Mouse (Mus musculus): ENCODE measurements around the gene Il1r1. TPM values are rescaled to one million over a fixed set of nuclear protein-coding genes. Genes with fewer than 3 reads are reported as not detected.

Il1r1 gene
- polyA plus RNA-seq, 1 experiment from 2014 or later, result 0.56 TPM

DNA sequence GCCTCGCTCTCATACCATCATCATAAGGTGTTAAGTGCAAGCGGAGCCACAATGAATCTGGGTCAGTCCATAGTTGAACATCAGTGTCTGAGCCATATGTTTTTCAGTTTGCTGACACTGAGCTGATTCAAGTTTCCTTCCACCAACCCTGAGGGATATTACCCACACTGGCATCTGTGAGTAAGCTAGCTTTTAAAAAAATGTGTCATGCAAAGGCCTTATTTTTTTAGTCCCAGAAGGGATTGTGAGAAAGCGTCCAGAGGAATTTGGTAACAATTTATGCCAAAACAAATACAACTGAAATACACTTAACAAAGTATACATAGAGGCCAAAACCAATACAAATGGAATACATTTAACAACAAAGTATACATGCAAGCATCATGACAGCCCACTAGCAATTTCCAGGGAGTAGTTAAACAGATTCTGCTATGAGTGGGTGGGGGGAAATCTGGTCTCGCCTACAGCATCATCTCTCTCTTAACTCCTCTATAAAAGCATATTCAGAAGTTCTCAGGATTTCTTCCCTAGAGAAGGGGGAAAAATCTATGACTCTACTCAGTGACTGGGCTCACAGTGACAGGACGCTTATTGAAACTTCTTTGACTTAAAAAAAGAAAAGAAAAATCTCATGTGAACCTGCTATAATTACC, 10.8 kb downstream of the Il1r1 start:
- no peak for DNase-seq (ENCODE audit: extremely low spot score, low spot score)
- Histone ChIP-seq H3K36me3 (replicated peaks) (no peaks in the 10 kb centered on the region), H3K27me3 (ENCODE audit: poor library complexity, severe bottlenecking) (no peaks in the 10 kb centered on the region), H3K4me1 (peaks cover 19% of the 10 kb centered on the region; the same call in 1 of the 2 replicates), H3K9me3 (no peaks in the 10 kb centered on the region), H3K4me3 (no peak overlapping the region), H3K27ac (no peak overlapping the region)
- 88% methylated on average over 5 of the region's 5 CpGs for WGBS

DNA sequence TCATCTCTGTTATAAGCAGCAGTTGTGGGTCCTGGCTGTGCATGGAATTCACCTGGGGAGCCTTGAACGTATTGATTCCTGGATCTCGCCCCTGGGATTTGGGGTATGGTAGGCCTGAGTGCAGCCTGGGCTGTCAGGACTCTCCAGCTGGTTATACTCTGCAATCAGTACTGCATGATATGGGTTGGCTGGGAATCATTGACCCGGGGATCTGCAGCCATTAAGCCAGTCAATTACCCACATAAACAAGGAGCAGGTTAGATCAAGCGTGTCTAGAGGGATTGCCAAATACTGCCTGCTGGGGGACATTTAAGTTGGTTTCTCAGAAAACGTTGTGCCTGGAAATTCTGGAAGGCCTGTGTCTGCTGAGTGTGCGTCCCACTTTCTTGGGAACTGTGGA, 11.8 kb downstream of the Il1r1 start:
- 64% methylated on average over 6 of the region's 6 CpGs for WGBS
- Histone ChIP-seq H3K36me3 (replicated peaks) (no peaks in the 10 kb centered on the region), H3K4me1 (peaks cover 19% of the 10 kb centered on the region; the same call in 1 of the 2 replicates), H3K27ac (no peak overlapping the region), H3K9me3 (no peaks in the 10 kb centered on the region), H3K4me3 (no peak overlapping the region), H3K27me3 (ENCODE audit: poor library complexity, severe bottlenecking) (no peaks in the 10 kb centered on the region)
- no peak for DNase-seq (ENCODE audit: extremely low spot score, low spot score)

DNA sequence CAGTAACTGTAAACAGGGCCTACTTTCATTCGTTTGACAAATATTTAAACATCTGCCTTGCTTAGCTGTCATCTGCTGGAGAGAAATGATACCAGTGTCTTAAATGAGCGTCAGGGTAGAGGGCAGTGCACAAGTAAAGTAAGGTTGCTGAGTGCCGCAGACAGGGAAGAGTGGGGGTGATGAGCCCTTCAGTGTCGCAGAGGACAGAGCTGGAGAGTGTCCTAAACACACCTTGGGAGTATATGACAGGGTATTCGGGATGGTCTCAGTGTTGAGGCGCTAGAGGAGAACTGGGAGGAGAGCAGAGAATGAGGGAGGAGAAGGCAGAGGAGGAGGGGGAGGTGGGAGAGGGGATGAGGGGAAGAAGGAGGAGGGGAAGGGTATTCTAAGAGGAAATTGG, 12.2 kb downstream of the Il1r1 start:
- no peak overlapping the region for H3K4me3 ChIP-seq
- WGBS, result 69% methylated on average over 6 of the region's 6 CpGs
- no peaks in the 10 kb centered on the region for H3K36me3 ChIP-seq (replicated peaks)
- H3K4me1 ChIP-seq, result peaks cover 19% of the 10 kb centered on the region; the same call in 1 of the 2 replicates
- H3K9me3 ChIP-seq, result no peaks in the 10 kb centered on the region
- H3K27me3 ChIP-seq (ENCODE audit: poor library complexity, severe bottlenecking), result no peaks in the 10 kb centered on the region
- DNase-seq (ENCODE audit: extremely low spot score, low spot score), result no peak
- no peak overlapping the region for H3K27ac ChIP-seq

DNA sequence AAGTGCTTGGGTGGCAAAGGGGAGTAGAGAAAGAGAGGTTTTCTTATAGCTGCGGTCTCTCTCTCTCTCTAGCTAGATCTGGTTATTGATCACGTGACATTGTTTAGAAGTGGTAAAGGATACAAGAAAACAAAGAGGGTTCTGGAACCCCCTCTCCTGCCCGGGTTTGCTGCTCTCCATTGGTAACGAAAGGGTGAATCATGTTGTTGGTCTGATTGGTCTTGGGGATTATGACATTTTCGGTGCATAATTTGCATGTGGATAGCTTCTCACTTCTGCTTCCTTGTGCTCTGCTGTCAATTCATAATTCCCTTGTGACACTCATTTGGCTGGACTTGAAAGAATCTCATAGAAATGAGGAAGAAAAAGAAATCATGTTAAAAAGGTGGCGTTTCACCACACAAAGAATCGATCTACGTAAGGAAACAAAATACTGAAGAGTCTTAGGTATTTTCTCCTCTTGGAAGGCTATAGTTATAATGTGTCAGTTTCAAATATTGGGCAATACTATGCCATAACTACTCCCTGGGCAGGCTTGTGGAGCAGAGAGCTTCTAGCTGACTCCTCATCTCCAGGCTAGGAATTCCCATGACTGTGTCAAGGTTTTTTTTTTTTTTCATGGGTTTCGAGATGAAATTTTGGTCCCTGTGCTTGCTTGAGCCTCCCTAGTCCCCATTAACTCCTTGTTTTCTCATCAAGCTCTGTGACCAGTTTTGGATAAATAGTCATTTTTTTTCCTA, 15.6 kb downstream of the Il1r1 start:
- peaks cover 14% of the 10 kb centered on the region; the same call in 1 of the 2 replicates for H3K4me1 ChIP-seq
- H3K36me3 ChIP-seq (replicated peaks), result no peaks in the 10 kb centered on the region
- no peak overlapping the region for H3K27ac ChIP-seq
- WGBS, result 90% methylated on average over 9 of the region's 9 CpGs
- DNase-seq (ENCODE audit: extremely low spot score, low spot score), result no peak
- H3K27me3 ChIP-seq (ENCODE audit: poor library complexity, severe bottlenecking), result no peaks in the 10 kb centered on the region
- no peaks in the 10 kb centered on the region for H3K9me3 ChIP-seq
- no peak overlapping the region for H3K4me3 ChIP-seq

DNA sequence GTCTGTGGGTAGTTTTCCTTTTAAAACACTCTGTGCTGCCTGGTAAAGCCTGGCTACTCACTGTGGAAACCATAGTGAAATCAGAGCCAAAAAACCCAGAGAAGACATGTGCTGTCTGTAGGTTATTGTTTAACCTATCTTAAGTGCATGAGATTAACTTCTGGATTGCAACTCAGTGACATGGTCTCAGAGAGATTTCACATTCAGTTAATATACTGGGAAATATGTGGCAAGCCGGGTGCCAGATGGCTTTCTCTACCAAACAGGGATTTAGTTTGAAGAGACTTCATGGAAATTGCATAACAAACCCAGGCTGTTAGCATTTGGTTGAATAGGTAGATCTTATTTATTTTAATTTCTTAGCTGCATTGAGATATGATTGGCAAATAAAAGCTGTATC, 17.8 kb downstream of the Il1r1 start:
- H3K27ac ChIP-seq, result no peak overlapping the region
- DNase-seq (ENCODE audit: extremely low spot score, low spot score), result no peak
- H3K36me3 ChIP-seq (replicated peaks), result no peaks in the 10 kb centered on the region
- H3K9me3 ChIP-seq, result no peaks in the 10 kb centered on the region
- H3K4me1 ChIP-seq, result no peaks in the 10 kb centered on the region
- 95% methylated on average over 1 of the region's 1 CpGs for WGBS
- no peaks in the 10 kb centered on the region for H3K27me3 ChIP-seq (ENCODE audit: poor library complexity, severe bottlenecking)
- no peak overlapping the region for H3K4me3 ChIP-seq

DNA sequence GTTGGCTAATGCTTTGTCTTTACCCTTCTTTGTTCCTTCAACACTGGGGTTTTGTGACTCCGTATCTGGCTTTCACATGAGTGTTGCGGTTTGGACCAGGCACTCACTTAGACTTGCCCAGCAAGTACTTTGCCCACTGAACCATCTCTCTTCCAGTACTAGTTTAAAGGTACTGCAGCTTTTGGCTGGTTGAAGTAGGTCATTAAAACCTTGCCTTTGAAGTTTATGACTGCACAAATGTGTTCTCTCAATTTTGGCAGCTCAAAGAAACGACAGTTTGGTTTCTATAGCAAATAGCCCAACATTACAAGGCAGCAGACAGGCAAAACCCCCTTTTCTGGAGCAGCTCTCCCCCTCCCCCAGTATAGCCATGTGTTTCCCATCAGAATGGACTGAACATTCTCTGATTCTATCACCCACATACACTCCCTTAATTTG, 18.7 kb downstream of the Il1r1 start:
- 88% methylated on average over 3 of the region's 3 CpGs for WGBS
- Histone ChIP-seq H3K36me3 (replicated peaks) (no peaks in the 10 kb centered on the region), H3K27ac (no peak overlapping the region), H3K4me1 (no peaks in the 10 kb centered on the region), H3K4me3 (no peak overlapping the region), H3K27me3 (ENCODE audit: poor library complexity, severe bottlenecking) (no peaks in the 10 kb centered on the region), H3K9me3 (no peaks in the 10 kb centered on the region)
- DNase-seq (ENCODE audit: extremely low spot score, low spot score), result no peak

DNA sequence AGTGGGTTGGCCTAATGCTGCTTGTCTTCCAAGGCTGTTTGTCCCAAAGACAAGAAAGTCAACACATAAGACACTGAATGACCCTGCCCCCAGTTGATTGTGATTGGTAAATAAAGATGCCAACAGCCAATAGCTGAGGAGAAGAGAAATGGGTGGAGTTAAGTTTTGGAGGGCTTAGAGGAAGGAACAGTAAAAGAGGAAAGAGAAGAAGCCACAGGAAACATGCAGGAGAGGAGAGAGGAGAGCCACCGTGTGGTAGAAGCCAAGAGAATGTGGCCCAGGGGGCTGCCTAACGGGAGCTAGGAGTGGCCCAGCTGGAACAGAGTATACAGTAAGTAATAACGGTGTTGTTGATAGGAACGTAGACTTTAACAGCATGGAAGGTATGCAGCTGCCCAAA, 25.5 kb downstream of the Il1r1 start:
- no peaks in the 10 kb centered on the region for H3K4me1 ChIP-seq
- H3K27ac ChIP-seq, result no peak overlapping the region
- DNase-seq (ENCODE audit: extremely low spot score, low spot score), result no peak
- no peaks in the 10 kb centered on the region for H3K27me3 ChIP-seq (ENCODE audit: poor library complexity, severe bottlenecking)
- no peaks in the 10 kb centered on the region for H3K9me3 ChIP-seq
- no peak overlapping the region for H3K4me3 ChIP-seq
- WGBS, result 72% methylated on average over 4 of the region's 4 CpGs
- no peaks in the 10 kb centered on the region for H3K36me3 ChIP-seq (replicated peaks)

DNA sequence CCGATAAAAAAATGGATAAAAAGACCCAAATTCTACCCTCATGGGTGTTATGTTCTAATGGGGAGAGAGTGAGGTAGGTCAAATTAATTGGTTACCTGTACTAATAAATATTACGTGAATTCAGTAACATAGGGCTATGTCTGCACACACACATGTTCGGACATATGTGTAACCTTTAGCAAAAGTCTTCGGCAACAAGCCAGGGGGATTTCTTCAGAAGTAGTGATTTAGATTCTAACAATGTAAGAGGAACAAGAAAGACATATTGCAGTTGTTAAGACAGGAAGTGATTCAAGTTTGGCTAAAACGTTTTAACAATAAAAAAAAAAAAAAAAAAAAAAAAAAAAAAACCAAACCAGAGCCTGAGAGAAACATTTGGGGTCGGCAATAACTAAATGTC, 27.6 kb downstream of the Il1r1 start:
- 87% methylated on average over 6 of the region's 6 CpGs for WGBS
- H3K4me1 ChIP-seq, result no peaks in the 10 kb centered on the region
- H3K36me3 ChIP-seq (replicated peaks), result no peaks in the 10 kb centered on the region
- H3K4me3 ChIP-seq, result no peak overlapping the region
- no peak for DNase-seq (ENCODE audit: extremely low spot score, low spot score)
- no peaks in the 10 kb centered on the region for H3K27me3 ChIP-seq (ENCODE audit: poor library complexity, severe bottlenecking)
- no peaks in the 10 kb centered on the region for H3K9me3 ChIP-seq
- no peak overlapping the region for H3K27ac ChIP-seq

DNA sequence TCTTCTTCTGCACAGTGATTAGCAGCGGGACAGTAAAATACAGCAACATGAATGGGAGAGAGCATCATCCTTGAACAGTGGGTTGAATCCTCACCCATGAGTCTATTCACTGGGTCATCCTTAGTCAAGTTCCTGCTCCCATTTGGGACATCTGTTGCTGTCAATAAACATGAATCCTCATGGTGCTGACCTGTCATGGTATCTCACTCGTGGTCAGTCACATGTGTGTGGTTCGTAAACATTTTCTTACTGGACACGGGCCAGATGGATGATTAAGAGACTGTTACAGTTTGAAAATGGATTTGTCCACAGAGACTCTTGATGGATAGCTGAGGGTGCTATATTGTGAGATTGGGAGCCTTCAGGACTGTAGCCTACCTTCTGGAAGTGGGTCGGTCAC, 29.1 kb downstream of the Il1r1 start:
- Histone ChIP-seq H3K4me3 (no peak overlapping the region), H3K27me3 (ENCODE audit: poor library complexity, severe bottlenecking) (no peaks in the 10 kb centered on the region), H3K27ac (no peak overlapping the region), H3K4me1 (no peaks in the 10 kb centered on the region), H3K9me3 (no peaks in the 10 kb centered on the region), H3K36me3 (replicated peaks) (no peaks in the 10 kb centered on the region)
- DNase-seq (ENCODE audit: extremely low spot score, low spot score), result no peak
- 93% methylated on average over 5 of the region's 5 CpGs for WGBS

DNA sequence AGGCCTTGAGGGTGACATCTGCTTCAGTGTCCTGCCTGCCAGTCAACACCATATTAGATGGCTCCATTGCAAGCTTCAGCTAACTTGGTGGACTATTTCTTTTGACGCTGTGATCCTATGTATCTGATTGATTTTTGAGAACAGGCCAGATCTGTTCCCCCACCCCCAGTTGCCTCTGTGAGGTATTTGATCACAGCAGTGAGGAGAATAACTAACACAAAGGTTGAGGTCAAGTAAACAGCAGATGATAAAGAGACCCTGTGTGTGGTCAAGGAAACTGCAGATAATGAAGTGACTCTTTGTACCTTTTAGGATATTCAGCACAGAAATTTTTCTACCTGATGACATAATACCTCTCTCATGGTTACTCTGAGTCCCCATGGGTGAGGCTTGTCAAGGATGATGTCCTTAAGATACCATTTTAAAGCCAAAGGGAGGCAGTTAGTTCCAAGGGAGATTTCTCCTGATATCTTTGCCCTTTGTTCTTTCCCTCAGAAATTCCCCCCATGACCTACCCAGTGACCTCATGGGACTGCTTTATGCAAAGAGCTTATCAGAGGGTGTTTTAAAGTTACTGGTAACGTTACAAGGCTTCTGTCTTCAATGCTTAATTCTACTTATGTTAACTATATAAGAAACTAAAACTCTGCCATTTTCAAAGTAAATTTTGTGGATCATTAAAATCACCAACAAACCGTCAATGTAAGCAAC, 29.6 kb downstream of the Il1r1 start:
- 73% methylated on average over 3 of the region's 3 CpGs for WGBS
- no peaks in the 10 kb centered on the region for H3K27me3 ChIP-seq (ENCODE audit: poor library complexity, severe bottlenecking)
- H3K36me3 ChIP-seq (replicated peaks), result no peaks in the 10 kb centered on the region
- DNase-seq (ENCODE audit: extremely low spot score, low spot score), result no peak
- no peak overlapping the region for H3K4me3 ChIP-seq
- H3K4me1 ChIP-seq, result no peaks in the 10 kb centered on the region
- no peaks in the 10 kb centered on the region for H3K9me3 ChIP-seq
- H3K27ac ChIP-seq, result no peak overlapping the region

DNA sequence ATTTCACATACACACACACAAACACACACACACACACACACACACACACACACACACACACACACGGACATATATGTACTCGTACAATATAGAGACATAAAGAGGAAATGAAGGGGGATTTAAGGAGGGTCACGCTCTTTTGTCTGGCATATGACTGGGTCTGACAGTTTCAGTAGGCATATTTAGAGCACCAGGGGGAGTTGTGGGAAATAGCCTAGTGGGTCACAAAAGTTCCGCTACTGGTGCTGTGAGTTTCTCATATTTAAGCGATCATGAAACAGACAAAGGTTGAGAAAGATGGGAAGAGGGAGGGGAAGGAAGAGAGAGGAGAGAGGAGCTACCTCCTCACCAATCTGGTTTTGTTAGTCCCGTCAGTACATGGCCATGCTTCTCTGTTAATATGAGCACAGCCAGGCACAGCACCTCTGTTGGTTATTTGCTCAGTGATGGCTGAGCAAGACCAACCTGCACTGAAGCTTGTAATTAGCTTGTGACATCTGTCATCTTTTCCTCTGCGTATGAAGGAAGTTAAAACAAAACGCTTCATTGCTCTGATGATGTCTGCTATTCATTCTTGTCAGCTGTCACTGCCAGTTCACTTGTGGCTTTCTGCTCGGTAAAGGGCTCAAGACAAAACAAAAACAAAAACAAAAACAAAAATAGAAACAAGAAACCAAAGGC, 37.7 kb downstream of the Il1r1 start:
- Histone ChIP-seq H3K4me1 (peaks cover 11% of the 10 kb centered on the region), H3K36me3 (replicated peaks) (no peaks in the 10 kb centered on the region), H3K27me3 (ENCODE audit: poor library complexity, severe bottlenecking) (peaks cover 24% of the 10 kb centered on the region), H3K4me3 (no peak overlapping the region), H3K27ac (no peak overlapping the region), H3K9me3 (no peaks in the 10 kb centered on the region)
- 87% methylated on average over 9 of the region's 9 CpGs for WGBS
- no peak for DNase-seq (ENCODE audit: extremely low spot score, low spot score)

DNA sequence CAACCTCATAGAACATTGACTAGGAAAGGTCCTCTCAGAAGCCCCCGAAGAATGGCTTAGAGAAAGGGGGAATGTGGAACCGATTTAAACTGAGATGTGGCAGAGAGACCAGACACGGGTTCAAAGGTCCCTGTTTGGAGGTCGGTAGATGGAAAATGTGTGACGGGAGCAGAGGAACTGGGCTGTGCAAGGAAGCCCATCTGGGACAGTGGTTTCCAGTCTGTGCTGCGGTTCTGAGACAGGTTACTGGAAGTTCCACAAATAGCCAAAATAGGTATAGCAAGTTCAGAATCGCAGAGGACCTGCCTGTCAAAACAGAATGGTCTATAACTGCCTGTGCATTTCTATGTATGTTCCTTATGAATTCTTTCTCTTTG, 38.2 kb downstream of the Il1r1 start:
- 73% methylated on average over 7 of the region's 7 CpGs for WGBS
- no peaks in the 10 kb centered on the region for H3K36me3 ChIP-seq (replicated peaks)
- peaks cover 11% of the 10 kb centered on the region for H3K4me1 ChIP-seq
- H3K9me3 ChIP-seq, result no peaks in the 10 kb centered on the region
- no peak overlapping the region for H3K27ac ChIP-seq
- no peak for DNase-seq (ENCODE audit: extremely low spot score, low spot score)
- H3K27me3 ChIP-seq (ENCODE audit: poor library complexity, severe bottlenecking), result peaks cover 29% of the 10 kb centered on the region
- no peak overlapping the region for H3K4me3 ChIP-seq

Data from forebrain, embryonic 10.5 days (tissue).